Mouse (Mus musculus) olfactory bulb, adult 2 months (tissue): Measurements from ENCODE around the gene Fbxw8.

Experiments used
- CTCF ChIP-seq: fragments of 200-500 bp; IDR thresholded peaks from 2 replicates; pipeline ENCODE4 v1.5.1; 2012; ENCODE audit warnings: low read depth, mild to moderate bottlenecking, low read length, moderate library complexity; ENCODE audit not compliant: insufficient read depth
- POLR2A ChIP-seq: fragments of 200-500 bp; IDR thresholded peaks from 2 replicates; pipeline ENCODE4 v1.6.1; 2012; ENCODE audit warnings: mild to moderate bottlenecking, low read depth, low read length, moderate library complexity; ENCODE audit not compliant: insufficient read depth

DNA sequence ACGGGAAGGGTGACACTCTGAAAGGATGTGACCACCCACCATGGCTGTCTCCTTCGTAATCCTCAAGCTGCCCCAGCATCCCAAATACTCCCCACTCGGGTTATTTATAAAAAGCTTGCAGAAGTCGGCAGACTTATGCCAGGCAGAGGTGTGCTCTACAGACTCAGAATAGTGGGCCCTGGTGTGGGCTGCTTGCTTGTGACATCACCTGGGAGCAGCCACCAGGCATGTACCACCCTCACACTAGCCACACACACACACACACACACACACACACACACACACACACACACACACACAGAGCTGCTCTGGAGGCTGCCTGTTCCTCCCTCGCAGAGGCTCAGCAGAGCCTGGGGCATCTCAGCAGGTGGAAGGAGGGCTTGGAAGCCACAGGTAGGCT, 137.7 kb downstream of the Fbxw8 start:
- TF ChIP-seq CTCF (no peak), POLR2A (no peak)
